Mouse (Mus musculus) testis, adult 2 months (tissue): ENCODE data around the gene Nrarp. TPM values are rescaled to one million over a fixed set of nuclear protein-coding genes. Genes with fewer than 3 reads are reported as not detected.

ENCODE experiments used
- H3K27ac ChIP-seq: fragments of 200-500 bp; 2 replicates; pipeline ENCODE4 v1.5.1; 2012; ENCODE audit warnings: low read depth, low read length; ENCODE audit not compliant: control insufficient read depth, insufficient read depth
- H3K27me3 ChIP-seq: fragments of 200-500 bp; 2 replicates; pipeline ENCODE4 v1.6.1; 2012; ENCODE audit warnings: mild to moderate bottlenecking, low read length, moderate library complexity; ENCODE audit not compliant: control insufficient read depth, insufficient read depth
- H3K36me3 ChIP-seq: fragments of 200-500 bp; 2 replicates; pipeline ENCODE4 v1.6.1; 2012; ENCODE audit warnings: mild to moderate bottlenecking, low read length; ENCODE audit not compliant: control insufficient read depth, insufficient read depth
- H3K4me1 ChIP-seq: fragments of 200-500 bp; 2 replicates; pipeline ENCODE4 v1.6.1; 2012; ENCODE audit warnings: low read length; ENCODE audit not compliant: control insufficient read depth, insufficient read depth
- H3K4me3 ChIP-seq: fragments of 200-500 bp; 2 replicates; pipeline ENCODE4 v1.5.1; 2012; ENCODE audit warnings: low read depth, mild to moderate bottlenecking, low read length, moderate library complexity, mixed read lengths; ENCODE audit not compliant: control insufficient read depth
- CTCF ChIP-seq: fragments of 200-500 bp; IDR thresholded peaks from 2 replicates; pipeline ENCODE4 v1.5.1; 2012; ENCODE audit warnings: low read depth, mild to moderate bottlenecking, inconsistent platforms, low read length, moderate library complexity; ENCODE audit not compliant: control insufficient read depth, insufficient read depth, insufficient replicate concordance
- POLR2A ChIP-seq: fragments of 200-500 bp; IDR thresholded peaks from 2 replicates; pipeline ENCODE4 v1.6.1; 2012; ENCODE audit warnings: low read depth, mild to moderate bottlenecking, inconsistent platforms, low read length, moderate library complexity; ENCODE audit not compliant: control insufficient read depth
- polyA plus RNA-seq: library from polyadenylated mRNA; depleted of rRNA; stranded (reverse); fragments of >200 nt; gene quantifications from 2 replicates; pipeline ENCODE4 v1.2.3, GENCODE M21; 2012

Nrarp gene
- polyA plus RNA-seq, 1 experiment: 3.8 TPM

GRCm38 (mm10) chr2:25168665-25168978 lies 11.9 kb upstream of the Nrarp start:
- Histone ChIP-seq H3K36me3 (no peaks in the 10 kb centered on the region), H3K4me1 (peaks cover 21% of the 10 kb centered on the region), H3K27me3 (no peaks in the 10 kb centered on the region), H3K4me3 (no peak overlapping the region), H3K27ac (no peak overlapping the region)
- TF ChIP-seq POLR2A (no peak), CTCF (no peak)

- no peak for TF ChIP-seq CTCF
- TF ChIP-seq POLR2A: no peak
- H3K36me3 ChIP-seq: no peaks in the 10 kb centered on the region
- no peak overlapping the region for H3K4me3 ChIP-seq
- H3K4me1 ChIP-seq: peaks cover 21% of the 10 kb centered on the region
- H3K27ac ChIP-seq: no peak overlapping the region
- H3K27me3 ChIP-seq: no peaks in the 10 kb centered on the region
Measured at GRCm38 (mm10) chr2:25169778-25170177, 10.8 kb upstream of the Nrarp start.

GRCm38 (mm10) chr2:25170326-25171100 lies 10.0 kb upstream of the Nrarp start:
- peaks cover 21% of the 10 kb centered on the region for H3K4me1 ChIP-seq
- no peak overlapping the region for H3K4me3 ChIP-seq
- TF ChIP-seq CTCF (no peak), POLR2A (no peak)
- no peak overlapping the region for H3K27ac ChIP-seq
- no peaks in the 10 kb centered on the region for H3K27me3 ChIP-seq
- no peaks in the 10 kb centered on the region for H3K36me3 ChIP-seq

- peaks cover 21% of the 10 kb centered on the region for H3K4me1 ChIP-seq
- TF ChIP-seq CTCF (no peak), POLR2A (no peak)
- H3K27me3 ChIP-seq: no peaks in the 10 kb centered on the region
- H3K4me3 ChIP-seq: no peak overlapping the region
- H3K36me3 ChIP-seq: no peaks in the 10 kb centered on the region
- H3K27ac ChIP-seq: no peak overlapping the region
Measured at GRCm38 (mm10) chr2:25171101-25171768, 9.3 kb upstream of the Nrarp start.

GRCm38 (mm10) chr2:25171769-25172153 lies 8.8 kb upstream of the Nrarp start:
- no peaks in the 10 kb centered on the region for H3K27me3 ChIP-seq
- no peak overlapping the region for H3K27ac ChIP-seq
- peaks cover 21% of the 10 kb centered on the region for H3K4me1 ChIP-seq
- H3K4me3 ChIP-seq: no peak overlapping the region
- TF ChIP-seq CTCF (no peak), POLR2A (no peak)
- no peaks in the 10 kb centered on the region for H3K36me3 ChIP-seq

GRCm38 (mm10) chr2:25172629-25173028 lies 7.9 kb upstream of the Nrarp start:
- H3K27me3 ChIP-seq: no peaks in the 10 kb centered on the region
- H3K36me3 ChIP-seq: no peaks in the 10 kb centered on the region
- H3K27ac ChIP-seq: no peak overlapping the region
- TF ChIP-seq POLR2A (no peak), CTCF (no peak)
- H3K4me3 ChIP-seq: no peak overlapping the region
- H3K4me1 ChIP-seq: peaks cover 14% of the 10 kb centered on the region

GRCm38 (mm10) chr2:25173821-25174220 lies 6.7 kb upstream of the Nrarp start:
- Histone ChIP-seq H3K4me3 (no peak overlapping the region), H3K4me1 (peaks cover 7% of the 10 kb centered on the region), H3K27me3 (no peaks in the 10 kb centered on the region), H3K36me3 (no peaks in the 10 kb centered on the region), H3K27ac (no peak overlapping the region)
- TF ChIP-seq CTCF (no peak), POLR2A (no peak)
